Mouse (Mus musculus) liver, adult 2 months (tissue): ENCODE results near the gene Cdk14.

Source experiments
- CTCF ChIP-seq: fragments of 200-500 bp; IDR thresholded peaks from 2 replicates; pipeline ENCODE4 v1.5.1; 2011; ENCODE audit warnings: low read depth, low read length, control low read depth
- POLR2A ChIP-seq: fragments of 200-500 bp; IDR thresholded peaks from 2 replicates; pipeline ENCODE4 v1.6.1; 2011; ENCODE audit warnings: low read length, control low read depth; ENCODE audit not compliant: insufficient read depth; ENCODE audit errors: extremely low read depth

- TF ChIP-seq POLR2A (no peak), CTCF (no peak)
These were observed 429.9 kb downstream of the Cdk14 start for GRCm38 (mm10) chr5:4990237-4990636.
